Mouse (Mus musculus): Measurements from ENCODE around the gene Elavl2. TPM values are rescaled to one million over a fixed set of nuclear protein-coding genes. Genes with fewer than 3 reads are reported as not detected.

The Elavl2 gene
- polyA plus RNA-seq, 1 experiment from 2014 or later, result 118 TPM

DNA sequence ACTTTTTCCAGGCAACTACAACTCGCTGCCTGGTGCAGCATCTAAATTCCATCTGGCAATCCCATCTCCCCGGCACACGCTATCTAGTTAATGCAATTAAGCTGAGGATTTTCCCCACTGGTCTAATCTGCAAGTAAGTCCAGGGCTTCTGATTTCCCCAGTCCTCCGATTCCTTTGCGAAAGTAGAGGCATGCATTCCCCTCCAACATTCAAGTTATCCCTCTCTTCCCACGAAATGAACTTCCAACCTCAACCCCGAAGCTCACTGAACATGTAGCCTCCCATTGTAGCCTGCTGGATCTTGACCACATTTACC, 25.3 kb downstream of the Elavl2 start:
- Histone ChIP-seq H3K4me2 (replicated peaks) (peak overlapping the region; percentile 97), H3K4me1 (peaks cover 30% of the 10 kb centered on the region; the same call in 1 of the 2 replicates), H3K27me3 (replicated peaks) (0 out of 2 replicates have a peak, but pooled peaks cover 8% of the 10 kb centered on the region), H3K36me3 (no peaks in the 10 kb centered on the region), H3K27ac (peak overlapping the region; percentile 72), H3K9me3 (no peaks in the 10 kb centered on the region), H3K9ac (peak overlapping the region; percentile 77), H3K4me3 (peak overlapping the region; percentile 81)
- ATAC-seq (ENCODE audit: low FRiP score, low read depth), result no peak
- under 1% methylated on average over 7 of the region's 7 CpGs for WGBS

GRCm38 (mm10) chr4:91374571-91375371, 25.8 kb downstream of the Elavl2 start:
- Histone ChIP-seq H3K27ac (peak overlapping the region; percentile 72), H3K27me3 (replicated peaks) (0 out of 2 replicates have a peak, but pooled peaks cover 8% of the 10 kb centered on the region), H3K4me2 (replicated peaks) (peak overlapping the region; percentile 97), H3K4me1 (peaks cover 28% of the 10 kb centered on the region), H3K9me3 (no peaks in the 10 kb centered on the region), H3K36me3 (no peaks in the 10 kb centered on the region), H3K9ac (peak overlapping the region; percentile 77), H3K4me3 (peak overlapping the region; percentile 81)
- ATAC-seq (ENCODE audit: low FRiP score, low read depth), result peak; percentile 14; the same call in 1 of the 2 replicates
- WGBS, result under 1% methylated on average over 46 of the region's 46 CpGs

DNA sequence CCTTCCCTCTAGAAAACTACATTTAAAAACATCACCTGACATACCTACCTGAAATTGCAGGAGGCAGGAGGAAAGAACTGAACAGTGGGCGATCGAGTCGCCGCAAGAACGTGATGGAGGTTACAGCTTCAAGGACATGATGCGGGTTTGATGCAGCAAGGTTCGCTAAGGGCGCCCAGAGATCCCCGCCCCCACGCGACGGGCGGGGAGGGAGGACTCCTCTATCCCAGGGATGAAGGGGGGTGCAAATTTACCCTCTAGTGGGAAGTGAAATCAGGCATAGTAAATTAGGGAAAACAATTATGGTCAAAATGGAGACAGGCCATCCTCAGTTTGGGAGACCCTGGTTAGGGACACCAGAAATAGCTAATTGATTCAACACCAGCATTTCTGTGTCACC, 27.7 kb downstream of the Elavl2 start:
- 2% methylated on average over 13 of the region's 13 CpGs for WGBS
- ATAC-seq (ENCODE audit: low FRiP score, low read depth), result no peak
- Histone ChIP-seq H3K4me2 (replicated peaks) (peak overlapping the region; percentile 97), H3K9ac (no peak overlapping the region; the same call in 1 of the 2 replicates), H3K4me3 (peak overlapping the region; percentile 81), H3K4me1 (peaks cover 35% of the 10 kb centered on the region), H3K27me3 (replicated peaks) (0 out of 2 replicates have a peak, but pooled peaks cover 8% of the 10 kb centered on the region), H3K27ac (no peak overlapping the region), H3K9me3 (no peaks in the 10 kb centered on the region), H3K36me3 (no peaks in the 10 kb centered on the region)

DNA sequence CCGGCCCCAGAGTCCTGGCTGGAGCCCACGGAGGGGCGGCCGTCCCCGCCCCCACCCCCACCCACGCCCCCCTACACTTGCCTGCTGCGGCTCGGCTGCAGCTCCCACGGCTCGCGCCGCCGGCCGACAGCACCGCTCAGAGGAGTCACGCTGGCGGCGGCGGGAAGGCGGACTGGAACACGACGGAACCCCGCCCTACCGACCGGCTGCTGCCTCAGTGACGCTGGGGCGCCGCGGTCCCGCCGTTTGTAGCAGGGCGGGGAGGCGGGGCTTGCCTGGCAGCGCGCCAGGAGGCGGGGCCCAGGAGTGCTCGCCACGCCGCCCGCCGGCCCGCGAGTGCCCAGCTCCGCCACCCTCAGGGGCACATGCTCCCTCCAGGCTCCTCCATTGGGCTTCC, 28.8 kb downstream of the Elavl2 start:
- under 1% methylated on average over 41 of the region's 44 CpGs for WGBS
- H3K9me3 ChIP-seq, result no peaks in the 10 kb centered on the region
- H3K4me2 ChIP-seq (replicated peaks), result peak overlapping the region; percentile 97
- H3K27me3 ChIP-seq (replicated peaks), result 0 out of 2 replicates have a peak, but pooled peaks cover 8% of the 10 kb centered on the region
- ATAC-seq (ENCODE audit: low FRiP score, low read depth), result peak; percentile 62
- H3K9ac ChIP-seq, result peak overlapping the region; percentile 85
- H3K4me1 ChIP-seq, result peaks cover 35% of the 10 kb centered on the region
- H3K4me3 ChIP-seq, result peak overlapping the region; percentile 81
- peak overlapping the region; percentile 74 for H3K27ac ChIP-seq
- H3K36me3 ChIP-seq, result no peaks in the 10 kb centered on the region

DNA sequence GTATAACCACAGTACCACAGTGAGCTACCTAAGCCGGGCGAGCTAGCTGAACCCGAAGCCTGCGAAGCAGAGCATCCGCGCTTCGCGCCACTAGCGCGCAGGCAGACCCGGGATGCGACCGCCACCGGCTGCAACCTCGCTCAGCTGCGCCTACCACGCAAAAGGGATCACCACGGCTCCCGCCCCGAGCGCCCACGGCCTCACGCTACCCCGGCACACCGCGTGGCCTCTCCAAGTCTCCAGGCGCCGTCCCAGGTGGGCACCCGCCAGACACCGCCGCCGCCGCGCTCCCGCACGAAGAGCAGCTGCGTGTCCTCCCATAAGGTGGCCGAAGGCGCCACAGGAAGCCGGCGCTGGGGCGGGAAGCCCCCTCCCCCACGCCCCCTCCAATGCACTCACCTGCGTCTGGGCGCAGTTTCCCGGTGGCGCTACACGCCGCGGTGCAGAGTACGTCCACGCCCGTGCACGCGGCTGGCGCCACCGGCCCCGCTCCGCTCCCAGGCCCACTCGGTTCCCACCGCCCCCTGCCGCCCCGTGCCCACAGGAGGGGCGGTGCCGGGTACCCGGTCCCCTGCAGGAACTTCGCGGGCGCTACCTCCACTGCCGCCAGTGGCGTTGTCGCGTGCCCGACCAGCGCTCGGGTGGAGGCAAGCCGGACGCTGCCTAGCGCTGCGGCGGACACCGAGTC, 29.3 kb downstream of the Elavl2 start:
- Histone ChIP-seq H3K4me3 (peak overlapping the region; percentile 81), H3K36me3 (no peaks in the 10 kb centered on the region), H3K27me3 (replicated peaks) (0 out of 2 replicates have a peak, but pooled peaks cover 8% of the 10 kb centered on the region), H3K9me3 (no peaks in the 10 kb centered on the region), H3K4me2 (replicated peaks) (peak overlapping the region; percentile 97), H3K27ac (peak overlapping the region; percentile 74), H3K4me1 (peaks cover 35% of the 10 kb centered on the region), H3K9ac (peak overlapping the region; percentile 85)
- WGBS, result under 1% methylated on average over 82 of the region's 82 CpGs
- ATAC-seq (ENCODE audit: low FRiP score, low read depth), result peak; percentile 42

DNA sequence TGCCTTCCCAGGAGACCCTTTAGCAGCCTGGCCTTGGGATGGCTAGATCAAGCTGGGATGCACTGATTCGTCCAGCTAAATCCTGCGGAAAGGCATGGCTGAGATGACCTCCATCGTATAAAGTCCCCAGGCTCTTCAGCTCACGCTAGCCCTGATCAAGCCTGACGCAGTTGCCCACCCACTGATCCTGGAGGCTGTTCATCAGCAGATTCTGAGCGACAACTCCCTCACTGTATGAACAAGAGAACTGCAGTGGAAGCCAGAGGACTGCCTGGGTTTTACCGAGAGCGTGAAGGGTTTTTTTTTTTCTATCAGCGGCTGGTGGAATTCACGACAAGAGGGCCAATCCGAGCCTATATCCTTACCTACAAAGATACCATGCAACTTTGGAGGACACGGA, 35.3 kb downstream of the Elavl2 start:
- Histone ChIP-seq H3K9me3 (no peaks in the 10 kb centered on the region), H3K27me3 (replicated peaks) (no peaks in the 10 kb centered on the region), H3K4me2 (replicated peaks) (no peak overlapping the region), H3K4me3 (no peak overlapping the region), H3K36me3 (peaks cover 4% of the 10 kb centered on the region; the same call in 1 of the 2 replicates), H3K9ac (no peak overlapping the region), H3K27ac (no peak overlapping the region), H3K4me1 (peaks cover 11% of the 10 kb centered on the region)
- no peak for ATAC-seq (ENCODE audit: low FRiP score, low read depth)
- 86% methylated on average over 12 of the region's 12 CpGs for WGBS

DNA sequence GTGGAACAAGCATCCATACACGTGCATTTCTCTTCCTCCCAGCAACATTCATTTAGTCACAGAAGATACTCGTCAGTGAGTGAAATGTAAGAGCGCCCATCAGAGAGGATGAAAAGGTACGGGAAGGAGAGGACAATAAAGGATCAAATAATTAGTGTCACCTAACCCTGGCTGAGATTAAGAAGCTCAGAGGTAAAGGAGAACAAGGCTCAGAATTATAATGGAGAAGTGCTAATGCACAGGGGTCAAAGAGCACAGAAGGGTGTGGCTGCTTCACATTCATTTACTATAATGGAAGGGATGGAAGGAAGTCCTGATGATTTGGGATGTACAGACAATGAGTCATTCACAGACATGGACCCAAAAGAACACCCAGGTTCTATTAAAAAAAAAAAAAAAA, 36.6 kb downstream of the Elavl2 start:
- H3K4me3 ChIP-seq, result no peak overlapping the region
- no peaks in the 10 kb centered on the region for H3K9me3 ChIP-seq
- H3K9ac ChIP-seq, result no peak overlapping the region
- 73% methylated on average over 4 of the region's 4 CpGs for WGBS
- peaks cover 4% of the 10 kb centered on the region; the same call in 1 of the 2 replicates for H3K36me3 ChIP-seq
- ATAC-seq (ENCODE audit: low FRiP score, low read depth), result no peak
- no peaks in the 10 kb centered on the region for H3K27me3 ChIP-seq (replicated peaks)
- peaks cover under 1% of the 10 kb centered on the region; the same call in 1 of the 2 replicates for H3K4me1 ChIP-seq
- no peak overlapping the region for H3K27ac ChIP-seq
- no peak overlapping the region for H3K4me2 ChIP-seq (replicated peaks)

- Histone ChIP-seq H3K27ac (no peak overlapping the region), H3K4me1 (no peaks in the 10 kb centered on the region; the same call in 1 of the 2 replicates), H3K4me3 (no peak overlapping the region), H3K27me3 (replicated peaks) (no peaks in the 10 kb centered on the region), H3K9me3 (no peaks in the 10 kb centered on the region), H3K36me3 (peaks cover 4% of the 10 kb centered on the region; the same call in 1 of the 2 replicates), H3K9ac (no peak overlapping the region), H3K4me2 (replicated peaks) (no peak overlapping the region)
- ATAC-seq (ENCODE audit: low FRiP score, low read depth), result no peak
- 40% methylated on average over 5 of the region's 5 CpGs for WGBS
Measured at GRCm38 (mm10) chr4:91362520-91362919, 38.1 kb downstream of the Elavl2 start.

GRCm38 (mm10) chr4:91353138-91353537, 47.4 kb downstream of the Elavl2 start:
- Histone ChIP-seq H3K4me1 (no peaks in the 10 kb centered on the region; the same call in 1 of the 2 replicates), H3K36me3 (0 out of 2 replicates have a peak, but pooled peaks cover 4% of the 10 kb centered on the region), H3K4me2 (replicated peaks) (no peak overlapping the region), H3K9me3 (no peaks in the 10 kb centered on the region), H3K4me3 (no peak overlapping the region), H3K9ac (no peak overlapping the region), H3K27me3 (replicated peaks) (no peaks in the 10 kb centered on the region), H3K27ac (no peak overlapping the region)
- 79% methylated on average over 9 of the region's 9 CpGs for WGBS
- ATAC-seq (ENCODE audit: low FRiP score, low read depth), result peak; percentile 32; the same call in 1 of the 2 replicates

DNA sequence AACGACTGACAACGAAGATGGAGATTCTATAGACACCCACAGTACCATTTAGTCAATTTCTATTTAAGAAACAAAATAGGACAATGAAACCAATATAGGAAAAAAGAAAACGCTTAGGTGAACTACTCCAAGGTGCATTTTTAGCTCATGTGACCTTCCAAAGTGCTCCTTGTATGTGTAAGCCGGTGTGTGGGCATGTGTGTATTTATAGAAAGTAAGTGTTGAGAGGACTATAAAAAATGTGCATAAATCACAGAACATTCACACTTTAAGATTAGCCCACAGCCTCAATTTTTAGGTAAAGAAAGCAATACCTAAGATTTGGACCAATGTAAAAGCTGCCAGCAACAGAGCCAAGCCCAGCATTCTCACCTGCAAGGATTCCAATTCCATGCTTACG, 51.0 kb downstream of the Elavl2 start:
- H3K27ac ChIP-seq, result no peak overlapping the region
- ATAC-seq (ENCODE audit: low FRiP score, low read depth), result no peak
- 88% methylated on average over 5 of the region's 5 CpGs for WGBS
- H3K9ac ChIP-seq, result no peak overlapping the region
- no peaks in the 10 kb centered on the region for H3K9me3 ChIP-seq
- H3K4me2 ChIP-seq (replicated peaks), result no peak overlapping the region
- H3K4me1 ChIP-seq, result no peaks in the 10 kb centered on the region
- no peak overlapping the region for H3K4me3 ChIP-seq
- no peaks in the 10 kb centered on the region for H3K27me3 ChIP-seq (replicated peaks)
- H3K36me3 ChIP-seq, result 0 out of 2 replicates have a peak, but pooled peaks cover 4% of the 10 kb centered on the region

- H3K4me2 ChIP-seq (replicated peaks), result no peak overlapping the region
- 90% methylated on average over 4 of the region's 4 CpGs for WGBS
- H3K27me3 ChIP-seq (replicated peaks), result no peaks in the 10 kb centered on the region
- H3K4me1 ChIP-seq, result no peaks in the 10 kb centered on the region
- H3K9ac ChIP-seq, result no peak overlapping the region
- no peaks in the 10 kb centered on the region for H3K9me3 ChIP-seq
- no peaks in the 10 kb centered on the region for H3K36me3 ChIP-seq
- no peak overlapping the region for H3K27ac ChIP-seq
- ATAC-seq (ENCODE audit: low FRiP score, low read depth), result no peak
- H3K4me3 ChIP-seq, result no peak overlapping the region
Measured at GRCm38 (mm10) chr4:91334177-91334576, 66.4 kb downstream of the Elavl2 start.

DNA sequence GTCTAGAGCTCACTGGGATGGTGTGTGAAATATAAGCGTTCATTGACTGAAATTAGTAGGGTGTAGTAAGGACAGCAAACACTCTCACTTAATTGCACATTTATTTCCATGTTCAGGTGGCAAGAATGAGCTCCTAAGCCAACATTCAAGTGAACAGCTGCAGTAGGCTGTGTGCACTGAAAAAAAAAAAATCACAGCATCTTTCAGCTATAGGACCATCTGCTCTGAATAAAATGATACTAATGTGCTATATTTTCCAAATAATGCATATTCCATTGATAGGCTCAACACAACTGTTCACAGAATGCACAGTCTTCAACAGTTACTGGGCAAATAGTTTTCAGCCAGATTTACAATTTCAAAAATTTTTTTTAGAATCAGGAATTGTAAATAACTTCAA, 89.8 kb downstream of the Elavl2 start:
- Histone ChIP-seq H3K9ac (no peak overlapping the region), H3K9me3 (no peaks in the 10 kb centered on the region), H3K36me3 (peaks cover 9% of the 10 kb centered on the region; the same call in 1 of the 2 replicates), H3K4me2 (replicated peaks) (no peak overlapping the region), H3K4me3 (no peak overlapping the region), H3K27ac (no peak overlapping the region), H3K27me3 (replicated peaks) (no peaks in the 10 kb centered on the region), H3K4me1 (no peaks in the 10 kb centered on the region)
- 90% methylated on average over 1 of the region's 1 CpGs for WGBS
- ATAC-seq (ENCODE audit: low FRiP score, low read depth), result no peak

Data from neural tube, embryonic 12.5 days (tissue).